Mouse (Mus musculus): Measurements from ENCODE around the gene Selenot. TPM values are rescaled to one million over a fixed set of nuclear protein-coding genes. Genes with fewer than 3 reads are reported as not detected.

Gene Selenot
- 3.1 and 14.7 TPM in 2 replicates for polyA plus RNA-seq (2012; ENCODE audit: insufficient read depth, low replicate concordance)

- Histone ChIP-seq H3K27me3 (replicated peaks) (no peaks in the 10 kb centered on the region), H3K4me3 (replicated peaks) (peak within 1 kb of the TSS; percentile 97), H3K4me1 (peaks cover 27% of the 10 kb centered on the region), H3K9me3 (0 out of 2 replicates have a peak, but pooled peaks cover 2% of the 10 kb centered on the region), H3K36me3 (replicated peaks; ENCODE audit: low read length) (peaks cover 13% of the 10 kb centered on the region)
- no peak for TF ChIP-seq GATA1 (IDR thresholded peaks at IDR 0.05; ENCODE audit: borderline replicate concordance, low read length)
Observed at GRCm38 (mm10) chr3:58576137-58577066, at the start of gene Selenot. TSS of gene Selenot (plus strand) at chr3:58576636.

- peaks cover 4% of the 10 kb centered on the region; the same call in 1 of the 2 replicates for H3K4me1 ChIP-seq
- peaks cover 80% of the 10 kb centered on the region for H3K36me3 ChIP-seq (replicated peaks; ENCODE audit: low read length)
- no peak overlapping the region for H3K4me3 ChIP-seq (replicated peaks)
- H3K9me3 ChIP-seq, result 0 out of 2 replicates have a peak, but pooled peaks cover 4% of the 10 kb centered on the region
- H3K27me3 ChIP-seq (replicated peaks), result no peaks in the 10 kb centered on the region
- TF ChIP-seq FLI1 (IDR thresholded peaks at IDR 0.05; ENCODE audit: low read length) (no peak), GATA1 (IDR thresholded peaks at IDR 0.05; ENCODE audit: borderline replicate concordance, low read length) (no peak)
Observed at GRCm38 (mm10) chr3:58536573-58536972, 39.9 kb upstream of the Selenot start.

DNA sequence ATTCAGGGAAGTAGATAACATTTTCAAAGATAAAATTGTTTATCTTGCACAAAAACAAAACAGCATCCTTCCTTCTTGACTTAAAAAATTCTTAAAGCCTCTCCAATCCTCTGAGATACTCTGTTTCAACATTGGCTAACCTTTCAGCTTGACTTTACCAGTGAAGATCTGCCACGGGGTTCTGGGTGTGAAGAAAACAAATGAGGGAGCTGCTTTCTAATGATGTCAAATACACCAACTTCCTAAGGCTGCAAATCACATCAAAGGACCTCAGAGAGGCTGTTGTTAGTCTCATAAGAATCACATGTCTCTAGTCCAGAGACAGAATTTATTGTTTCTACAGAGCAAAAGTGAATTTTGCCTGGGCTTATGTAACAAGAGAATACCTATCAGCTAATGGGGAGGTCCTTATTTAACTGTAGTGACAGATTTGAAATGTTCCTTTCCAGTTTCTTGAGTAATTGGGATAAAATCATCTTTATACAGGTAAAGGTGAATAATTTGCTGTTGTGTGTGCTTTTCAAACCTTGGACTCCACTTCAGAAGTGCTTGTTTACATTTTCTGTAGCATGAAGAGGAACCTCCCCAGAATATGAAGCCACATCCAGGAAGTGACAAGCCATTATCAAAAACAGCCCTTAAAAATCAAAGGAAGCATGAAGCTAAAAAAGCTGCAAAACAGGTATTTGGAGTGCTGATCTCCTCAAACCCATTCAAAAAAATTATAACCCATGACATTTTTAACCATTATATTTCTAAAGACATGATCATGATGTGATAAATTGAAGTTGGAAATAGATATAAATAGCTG lies 24.2 kb upstream of the Selenot start:
- no peaks in the 10 kb centered on the region for H3K9me3 ChIP-seq
- no peak for TF ChIP-seq FLI1 (IDR thresholded peaks at IDR 0.05; ENCODE audit: low read length)
- TF ChIP-seq GATA1 (IDR thresholded peaks at IDR 0.05; ENCODE audit: borderline replicate concordance, low read length), result no peak
- H3K27me3 ChIP-seq (replicated peaks), result no peaks in the 10 kb centered on the region
- no peak overlapping the region for H3K4me3 ChIP-seq (replicated peaks)
- H3K4me1 ChIP-seq, result no peaks in the 10 kb centered on the region; the same call in 1 of the 2 replicates
- H3K36me3 ChIP-seq (replicated peaks; ENCODE audit: low read length), result peaks cover 77% of the 10 kb centered on the region

DNA sequence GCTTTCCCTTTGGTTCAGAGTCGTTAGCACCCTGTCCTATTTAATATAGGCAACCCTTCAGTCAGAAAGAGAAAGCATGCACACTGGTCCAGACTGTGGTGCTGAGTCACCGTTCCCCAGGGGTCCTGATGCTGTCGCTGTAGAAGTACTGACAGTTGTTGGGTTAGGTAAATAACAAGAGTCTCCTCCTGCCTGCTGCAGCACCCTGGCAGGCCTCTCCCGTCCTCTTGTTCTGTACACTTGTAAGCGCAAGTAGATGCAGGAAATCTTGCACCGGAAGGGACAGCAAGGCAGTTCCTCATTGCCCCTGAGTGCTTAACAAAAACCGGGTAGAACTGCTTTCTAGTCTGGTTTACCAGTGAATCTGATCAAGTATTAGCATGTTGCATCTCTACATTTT lies 19.8 kb upstream of the Selenot start:
- no peak overlapping the region for H3K4me3 ChIP-seq (replicated peaks)
- no peaks in the 10 kb centered on the region for H3K9me3 ChIP-seq
- H3K4me1 ChIP-seq, result no peaks in the 10 kb centered on the region
- H3K27me3 ChIP-seq (replicated peaks), result no peaks in the 10 kb centered on the region
- H3K36me3 ChIP-seq (replicated peaks; ENCODE audit: low read length), result peaks cover 66% of the 10 kb centered on the region
- TF ChIP-seq GATA1 (IDR thresholded peaks at IDR 0.05; ENCODE audit: borderline replicate concordance, low read length) (no peak), FLI1 (IDR thresholded peaks at IDR 0.05; ENCODE audit: low read length) (no peak)

DNA sequence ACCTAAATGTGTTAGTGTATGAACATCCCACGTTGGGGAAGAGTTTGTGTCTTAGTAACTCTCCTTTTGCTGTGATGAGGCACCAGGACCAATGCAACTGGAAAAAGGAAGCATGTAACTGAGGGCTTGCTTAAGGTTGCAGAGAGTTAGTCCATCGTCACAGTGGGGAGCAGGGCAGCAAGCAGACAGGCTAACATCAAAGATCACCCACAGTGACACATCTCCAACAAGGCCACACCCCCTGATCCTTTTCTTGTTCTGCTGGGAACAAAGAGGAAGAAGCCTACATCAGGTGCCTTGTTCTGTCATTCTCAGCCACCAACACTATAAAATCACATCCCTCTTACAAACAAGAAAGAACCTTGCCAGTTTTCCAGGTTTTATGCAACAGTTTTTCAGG lies 16.5 kb upstream of the Selenot start:
- Histone ChIP-seq H3K4me3 (replicated peaks) (no peak overlapping the region), H3K4me1 (no peaks in the 10 kb centered on the region), H3K27me3 (replicated peaks) (no peaks in the 10 kb centered on the region), H3K9me3 (peaks cover 7% of the 10 kb centered on the region), H3K36me3 (replicated peaks; ENCODE audit: low read length) (peaks cover 38% of the 10 kb centered on the region)
- no peak for TF ChIP-seq GATA1 (IDR thresholded peaks at IDR 0.05; ENCODE audit: borderline replicate concordance, low read length)
- no peak for TF ChIP-seq FLI1 (IDR thresholded peaks at IDR 0.05; ENCODE audit: low read length)

GRCm38 (mm10) chr3:58561437-58561836 lies 15.0 kb upstream of the Selenot start:
- Histone ChIP-seq H3K27me3 (replicated peaks) (no peaks in the 10 kb centered on the region), H3K9me3 (peaks cover 7% of the 10 kb centered on the region), H3K4me3 (replicated peaks) (no peak overlapping the region), H3K36me3 (replicated peaks; ENCODE audit: low read length) (peaks cover 23% of the 10 kb centered on the region), H3K4me1 (no peaks in the 10 kb centered on the region)
- TF ChIP-seq FLI1 (IDR thresholded peaks at IDR 0.05; ENCODE audit: low read length) (no peak), GATA1 (IDR thresholded peaks at IDR 0.05; ENCODE audit: borderline replicate concordance, low read length) (no peak)

DNA sequence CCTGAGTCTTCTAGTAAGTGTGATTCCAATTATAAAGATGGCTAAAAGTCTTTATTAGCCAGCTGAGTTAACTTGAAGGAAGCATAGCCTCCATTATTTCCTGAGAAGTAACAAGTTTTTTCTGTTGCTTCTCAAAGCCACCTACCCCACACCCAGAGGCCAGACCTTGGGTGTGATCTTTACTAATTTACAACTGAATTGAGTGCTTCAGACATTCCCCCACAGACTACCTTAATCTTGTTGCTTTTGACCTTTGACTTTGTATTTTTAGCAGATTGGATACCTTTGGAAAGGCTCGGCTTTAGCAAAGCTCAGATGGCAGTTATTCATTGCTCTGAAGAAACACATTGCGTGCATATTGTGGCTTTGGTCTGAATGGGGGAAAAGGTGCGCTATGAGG lies 5.6 kb upstream of the Selenot start:
- H3K4me3 ChIP-seq (replicated peaks), result no peak overlapping the region
- no peaks in the 10 kb centered on the region for H3K27me3 ChIP-seq (replicated peaks)
- TF ChIP-seq GATA1 (IDR thresholded peaks at IDR 0.05; ENCODE audit: borderline replicate concordance, low read length) (no peak), FLI1 (IDR thresholded peaks at IDR 0.05; ENCODE audit: low read length) (no peak)
- H3K9me3 ChIP-seq, result peaks cover 17% of the 10 kb centered on the region
- no peaks in the 10 kb centered on the region for H3K36me3 ChIP-seq (replicated peaks; ENCODE audit: low read length)
- peaks cover 2% of the 10 kb centered on the region; the same call in 1 of the 2 replicates for H3K4me1 ChIP-seq

DNA sequence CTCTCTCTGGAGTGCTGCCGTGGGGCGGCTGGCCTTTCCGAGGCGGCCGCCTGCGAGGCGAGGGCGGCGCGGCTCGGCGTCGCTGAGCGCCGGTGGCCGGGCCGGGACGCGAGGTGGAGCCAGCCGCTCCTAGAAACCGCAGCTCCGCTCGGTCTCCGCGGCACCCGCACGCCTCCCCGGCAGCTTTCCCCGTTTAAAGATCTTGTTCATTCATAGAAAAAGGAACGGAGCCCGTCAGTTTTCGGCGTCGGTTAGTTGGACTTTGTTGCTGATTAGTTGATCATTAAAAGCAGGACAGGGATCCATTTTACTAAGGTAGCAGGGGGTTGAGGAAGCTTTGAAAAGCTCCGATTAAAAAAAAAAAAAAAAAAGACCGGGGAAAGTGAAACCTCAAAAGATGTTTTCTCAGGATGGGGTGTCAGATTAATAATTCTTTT lies 649 bp downstream of the Selenot start:
- peaks cover 34% of the 10 kb centered on the region for H3K4me1 ChIP-seq
- TF ChIP-seq GATA1 (IDR thresholded peaks at IDR 0.05; ENCODE audit: borderline replicate concordance, low read length) (no peak), FLI1 (IDR thresholded peaks at IDR 0.05; ENCODE audit: low read length) (no peak)
- H3K36me3 ChIP-seq (replicated peaks; ENCODE audit: low read length), result peaks cover 13% of the 10 kb centered on the region
- no peaks in the 10 kb centered on the region for H3K9me3 ChIP-seq
- H3K4me3 ChIP-seq (replicated peaks), result peak overlapping the region; percentile 97
- no peaks in the 10 kb centered on the region for H3K27me3 ChIP-seq (replicated peaks)

- H3K9me3 ChIP-seq, result no peaks in the 10 kb centered on the region
- H3K4me1 ChIP-seq, result peaks cover 39% of the 10 kb centered on the region
- H3K4me3 ChIP-seq (replicated peaks), result peak overlapping the region; percentile 97
- no peak for TF ChIP-seq GATA1 (IDR thresholded peaks at IDR 0.05; ENCODE audit: borderline replicate concordance, low read length)
- no peak for TF ChIP-seq FLI1 (IDR thresholded peaks at IDR 0.05; ENCODE audit: low read length)
- H3K27me3 ChIP-seq (replicated peaks), result no peaks in the 10 kb centered on the region
- H3K36me3 ChIP-seq (replicated peaks; ENCODE audit: low read length), result peaks cover 13% of the 10 kb centered on the region
Observed at GRCm38 (mm10) chr3:58577506-58578050, 1.1 kb downstream of the Selenot start.

Data from megakaryocyte, embryonic 14.5 days (primary cell).